Mouse (Mus musculus) lung, postnatal 0 days (tissue): ENCODE measurements around the gene Slc31a1. TPM values are rescaled to one million over a fixed set of nuclear protein-coding genes. Genes with fewer than 3 reads are reported as not detected.
A peak's percentile ranks its signal among the peaks of the same experiment; 100 is the strongest.

Source experiments
- ATAC-seq: fragments of 200-750 bp; cut with Nextera tagmentation; 2 replicates; pipeline ENCODE4 v1.8.0; 2017; ENCODE audit warnings: moderate library complexity
- DNase-seq: peaks from one replicate; pipeline ENCODE4 v3.0.0-alpha.2; 2016; ENCODE audit warnings: low spot score
- H3K27ac ChIP-seq: fragments of 300-500 bp; sonication (generic); 2 replicates; pipeline ENCODE4 v1.5.1; 2014; ENCODE audit warnings: antibody characterized with exemption, mild to moderate bottlenecking, low read length, mixed read lengths
- H3K27me3 ChIP-seq: fragments of 300-500 bp; sonication (generic); replicated peaks from 2 replicates; pipeline ENCODE4 v1.6.1; 2014; ENCODE audit warnings: low read length, mixed read lengths; ENCODE audit not compliant: insufficient read depth
- H3K36me3 ChIP-seq: fragments of 300-500 bp; sonication (generic); 2 replicates; pipeline ENCODE4 v1.6.1; 2014; ENCODE audit warnings: low read length, mixed read lengths; ENCODE audit not compliant: insufficient read depth
- H3K4me1 ChIP-seq: fragments of 300-500 bp; sonication (generic); 2 replicates; pipeline ENCODE4 v1.6.1; 2014; ENCODE audit warnings: antibody characterized with exemption, low read depth, low read length, mixed read lengths; ENCODE audit not compliant: insufficient read depth
- H3K4me2 ChIP-seq: fragments of 300-500 bp; sonication (generic); replicated peaks from 2 replicates; pipeline ENCODE4 v1.6.1; 2014; ENCODE audit warnings: low read depth, mild to moderate bottlenecking, low read length, moderate library complexity, mixed read lengths
- H3K4me3 ChIP-seq: fragments of 300-500 bp; sonication (generic); 2 replicates; pipeline ENCODE4 v1.5.1; 2014; ENCODE audit warnings: low read depth, low read length
- H3K9ac ChIP-seq: fragments of 300-500 bp; sonication (generic); replicated peaks from 2 replicates; pipeline ENCODE4 v1.6.1; 2014; ENCODE audit warnings: low read depth, mild to moderate bottlenecking
- H3K9me3 ChIP-seq: fragments of 300-500 bp; sonication (generic); 2 replicates; pipeline ENCODE4 v1.6.1; 2016; ENCODE audit warnings: low read length, mixed read lengths
- CTCF ChIP-seq: IDR thresholded peaks from 2 replicates; pipeline ENCODE4 v1.5.1; 2016; ENCODE audit warnings: antibody characterized with exemption, mild to moderate bottlenecking
- EP300 ChIP-seq: IDR thresholded peaks from 2 replicates; pipeline ENCODE4 v1.6.1; 2016; ENCODE audit warnings: antibody characterized with exemption, mild to moderate bottlenecking, control low read depth
- WGBS: fragments of 180-500 bp; shearing (Covaris S2); extraction: QIAGEN DNeasy Blood & Tissue Kit; methylation state at CpG from one replicate; pipeline ENCODE4 v1.1.7; 2014; 5-methylcytosine and 5-hydroxymethylcytosine counted together
- polyA plus RNA-seq: library from polyadenylated mRNA; unstranded; fragments of >200 nt; fragmentation: Nextera tagmentation; extraction: Ambion mirVana; gene quantifications from 2 replicates; pipeline ENCODE4 v1.2.1, GENCODE M21; 2015

Slc31a1 gene
- polyA plus RNA-seq, 1 experiment from 2014 or later, result 61.1 TPM

GRCm38 (mm10) chr4:62425891-62426290 lies 65.4 kb downstream of the Slc31a1 start:
- Histone ChIP-seq H3K9ac (no peak overlapping the region), H3K9me3 (no peaks in the 10 kb centered on the region), H3K4me2 (no peak overlapping the region), H3K27me3 (no peaks in the 10 kb centered on the region), H3K36me3 (peaks cover 30% of the 10 kb centered on the region), H3K4me1 (no peaks in the 10 kb centered on the region), H3K27ac (no peak overlapping the region), H3K4me3 (no peak overlapping the region)
- ATAC-seq (no peak), DNase-seq (no peak)
- TF ChIP-seq EP300 (no peak), CTCF (no peak)
- WGBS, result 90% methylated on average over 4 of the region's 4 CpGs

- DNase-seq (peak; percentile 18), ATAC-seq (peak; percentile 72)
- WGBS, result 57% methylated on average over 17 of the region's 17 CpGs
- Histone ChIP-seq H3K27ac (no peak overlapping the region), H3K36me3 (peaks cover 12% of the 10 kb centered on the region; the same call in 1 of the 2 replicates), H3K4me2 (no peak overlapping the region), H3K9me3 (no peaks in the 10 kb centered on the region), H3K4me3 (no peak overlapping the region), H3K4me1 (no peaks in the 10 kb centered on the region), H3K27me3 (no peaks in the 10 kb centered on the region), H3K9ac (no peak overlapping the region)
- TF ChIP-seq CTCF (no peak), EP300 (no peak)
Observed at GRCm38 (mm10) chr4:62427978-62428758, 67.6 kb downstream of the Slc31a1 start.

GRCm38 (mm10) chr4:62429616-62430015 lies 69.1 kb downstream of the Slc31a1 start:
- H3K36me3 ChIP-seq, result 0 out of 2 replicates have a peak, but pooled peaks cover 4% of the 10 kb centered on the region
- 78% methylated on average over 9 of the region's 9 CpGs for whole genome bisulfite sequencing
- H3K9me3 ChIP-seq, result no peaks in the 10 kb centered on the region
- no peak for ATAC-seq
- DNase-seq, result no peak
- no peak for TF ChIP-seq CTCF
- TF ChIP-seq EP300, result no peak
- no peaks in the 10 kb centered on the region for H3K27me3 ChIP-seq
- no peak overlapping the region for H3K9ac ChIP-seq
- no peak overlapping the region for H3K4me2 ChIP-seq
- no peaks in the 10 kb centered on the region for H3K4me1 ChIP-seq
- H3K27ac ChIP-seq, result no peak overlapping the region
- no peak overlapping the region for H3K4me3 ChIP-seq

- Histone ChIP-seq H3K4me3 (no peak overlapping the region), H3K27ac (no peak overlapping the region), H3K4me2 (no peak overlapping the region), H3K9ac (no peak overlapping the region), H3K4me1 (no peaks in the 10 kb centered on the region), H3K36me3 (no peaks in the 10 kb centered on the region), H3K9me3 (no peaks in the 10 kb centered on the region), H3K27me3 (no peaks in the 10 kb centered on the region)
- DNase-seq (no peak), ATAC-seq (no peak)
- no peak for TF ChIP-seq EP300
- no peak for TF ChIP-seq CTCF
Observed at GRCm38 (mm10) chr4:62430678-62431077, 70.2 kb downstream of the Slc31a1 start.

GRCm38 (mm10) chr4:62431522-62431921 lies 71.0 kb downstream of the Slc31a1 start:
- no peaks in the 10 kb centered on the region for H3K36me3 ChIP-seq
- no peak overlapping the region for H3K4me2 ChIP-seq
- WGBS, result 86% methylated on average over 4 of the region's 4 CpGs
- DNase-seq, result no peak
- no peak overlapping the region for H3K4me3 ChIP-seq
- no peaks in the 10 kb centered on the region for H3K27me3 ChIP-seq
- H3K9ac ChIP-seq, result no peak overlapping the region
- no peaks in the 10 kb centered on the region for H3K9me3 ChIP-seq
- no peak for ATAC-seq
- no peak overlapping the region for H3K27ac ChIP-seq
- no peaks in the 10 kb centered on the region for H3K4me1 ChIP-seq
- TF ChIP-seq EP300 (no peak), CTCF (no peak)

GRCm38 (mm10) chr4:62433939-62434870 lies 73.7 kb downstream of the Slc31a1 start:
- Histone ChIP-seq H3K9ac (no peak overlapping the region), H3K4me1 (no peaks in the 10 kb centered on the region), H3K27me3 (no peaks in the 10 kb centered on the region), H3K27ac (no peak overlapping the region), H3K36me3 (no peaks in the 10 kb centered on the region), H3K4me2 (no peak overlapping the region), H3K4me3 (no peak overlapping the region), H3K9me3 (no peaks in the 10 kb centered on the region)
- DNase-seq (no peak), ATAC-seq (no peak)
- no peak for TF ChIP-seq CTCF
- no peak for TF ChIP-seq EP300
- WGBS, result 64% methylated on average over 7 of the region's 7 CpGs
